Mouse (Mus musculus) midbrain, embryonic 16.5 days (tissue): ENCODE data around the gene Actrt2. TPM values are rescaled to one million over a fixed set of nuclear protein-coding genes. Genes with fewer than 3 reads are reported as not detected.
A peak's percentile ranks its signal among the peaks of the same experiment; 100 is the strongest.

Experiments
- ATAC-seq: fragments of 200-750 bp; cut with Nextera tagmentation; 2 replicates; pipeline ENCODE4 v1.8.0; 2017; ENCODE audit warnings: moderate TSS enrichment
- H3K27ac ChIP-seq: fragments of 300-500 bp; sonication (generic); 2 replicates; pipeline ENCODE4 v1.5.1; 2014; ENCODE audit warnings: mild to moderate bottlenecking, low read length, mixed read lengths
- H3K27me3 ChIP-seq: fragments of 300-500 bp; sonication (generic); 2 replicates; pipeline ENCODE4 v1.6.1; 2014; ENCODE audit warnings: low read depth, low read length, mixed read lengths; ENCODE audit not compliant: control insufficient read depth, insufficient read depth
- H3K36me3 ChIP-seq: fragments of 300-500 bp; sonication (generic); 2 replicates; pipeline ENCODE4 v1.6.1; 2014; ENCODE audit warnings: mild to moderate bottlenecking, low read length, moderate library complexity, mixed read lengths; ENCODE audit not compliant: control insufficient read depth, insufficient read depth
- H3K4me1 ChIP-seq: fragments of 300-500 bp; sonication (generic); 2 replicates; pipeline ENCODE4 v1.6.1; 2014; ENCODE audit warnings: mild to moderate bottlenecking, low read length, mixed read lengths; ENCODE audit not compliant: control insufficient read depth, insufficient read depth
- H3K4me2 ChIP-seq: fragments of 300-500 bp; sonication (generic); 2 replicates; pipeline ENCODE4 v1.6.1; 2014; ENCODE audit warnings: mild to moderate bottlenecking, low read length, mixed read lengths
- H3K4me3 ChIP-seq: fragments of 300-500 bp; sonication (generic); 2 replicates; pipeline ENCODE4 v1.5.1; 2014; ENCODE audit warnings: low read depth, mild to moderate bottlenecking, low read length, moderate library complexity, mixed read lengths
- H3K9ac ChIP-seq: fragments of 300-500 bp; sonication (generic); 2 replicates; pipeline ENCODE4 v1.6.1; 2014; ENCODE audit warnings: low read depth, low read length, mixed read lengths
- H3K9me3 ChIP-seq: fragments of 300-500 bp; sonication (generic); replicated peaks from 2 replicates; pipeline ENCODE4 v1.6.1; 2014; ENCODE audit warnings: mild to moderate bottlenecking, low read length, mixed read lengths; ENCODE audit not compliant: control insufficient read depth, poor library complexity, severe bottlenecking
- WGBS: fragments of 180-500 bp; shearing (Covaris S2); extraction: QIAGEN DNeasy Blood & Tissue Kit; methylation state at CpG from one replicate; pipeline ENCODE4 v1.1.7; 2014; 5-methylcytosine and 5-hydroxymethylcytosine counted together
- polyA plus RNA-seq: library from polyadenylated mRNA; unstranded; fragments of >200 nt; fragmentation: Nextera tagmentation; extraction: Ambion mirVana; gene quantifications from 2 replicates; pipeline ENCODE4 v1.2.1, GENCODE M21; 2015

The Actrt2 gene
- polyA plus RNA-seq, 1 experiment from 2014 or later = not detected

GRCm38 (mm10) chr4:154630763-154631162, 36.9 kb downstream of the Actrt2 start:
- Histone ChIP-seq H3K36me3 (no peaks in the 10 kb centered on the region), H3K9ac (no peak overlapping the region), H3K4me3 (no peak overlapping the region), H3K4me2 (no peak overlapping the region), H3K9me3 (no peaks in the 10 kb centered on the region), H3K27ac (no peak overlapping the region), H3K4me1 (peaks cover 20% of the 10 kb centered on the region), H3K27me3 (peaks cover 48% of the 10 kb centered on the region)
- ATAC-seq = no peak
- 68% methylated on average over 3 of the region's 3 CpGs for WGBS

DNA sequence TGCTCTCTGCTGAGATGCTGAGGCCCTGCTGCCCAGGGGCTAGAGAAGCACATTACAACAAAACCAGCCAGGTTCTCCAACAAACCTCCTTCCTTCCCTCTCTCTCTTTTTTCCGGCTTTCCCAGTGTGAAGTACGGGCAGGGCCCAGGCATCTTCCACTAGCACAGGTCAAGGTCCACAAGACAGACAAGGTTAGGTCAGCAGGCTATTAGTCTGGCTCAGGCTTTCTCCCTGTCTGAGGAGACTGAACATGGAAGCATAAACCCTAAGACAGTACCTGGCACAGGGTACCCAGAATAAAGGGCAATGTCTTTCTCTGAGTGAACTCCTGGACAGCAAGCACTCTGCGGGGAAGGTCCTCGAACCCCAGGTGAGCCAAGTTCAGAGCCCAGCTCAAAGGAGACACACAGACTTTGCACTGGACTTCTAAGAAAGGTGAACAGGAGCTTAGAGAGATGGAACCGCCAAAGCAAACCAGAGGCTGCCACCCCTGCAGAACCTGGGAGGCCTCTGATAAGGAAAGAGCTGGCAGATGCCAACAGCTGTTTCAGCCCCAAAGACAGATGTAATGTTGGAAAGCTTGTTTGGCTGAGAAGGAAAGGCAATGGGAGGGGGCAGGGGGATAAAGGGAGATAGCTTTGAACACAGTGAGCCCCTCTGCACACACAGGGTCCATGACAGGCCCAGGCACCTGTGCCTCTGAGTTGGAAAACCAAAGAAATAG, 40.1 kb downstream of the Actrt2 start:
- H3K9ac ChIP-seq = no peak overlapping the region

DNA sequence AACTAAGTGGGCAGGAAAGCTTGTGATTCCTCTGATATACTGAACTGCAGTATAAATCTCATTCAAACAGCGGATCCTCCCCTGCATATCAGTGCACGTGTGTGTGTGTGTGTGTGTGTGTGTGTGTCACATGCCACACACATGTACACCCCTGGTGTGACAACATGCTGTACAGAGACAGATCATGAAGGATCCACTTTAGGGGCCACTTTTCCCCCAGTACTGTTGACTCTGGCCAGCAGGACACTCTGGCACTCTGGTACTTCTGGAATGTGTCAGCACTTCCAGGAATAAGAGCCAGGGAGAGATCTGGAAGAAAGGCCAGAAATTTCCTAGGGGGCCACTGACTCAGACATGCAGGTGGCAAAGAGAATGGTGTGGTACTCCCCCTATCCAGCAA, 41.4 kb downstream of the Actrt2 start:
- H3K4me1 ChIP-seq = peaks cover 20% of the 10 kb centered on the region
- ATAC-seq = no peak
- H3K4me2 ChIP-seq = no peak overlapping the region
- H3K27me3 ChIP-seq = peaks cover 22% of the 10 kb centered on the region
- WGBS = 88% methylated on average over 2 of the region's 2 CpGs
- H3K9me3 ChIP-seq = no peaks in the 10 kb centered on the region
- no peak overlapping the region for H3K27ac ChIP-seq
- no peak overlapping the region for H3K9ac ChIP-seq
- no peaks in the 10 kb centered on the region for H3K36me3 ChIP-seq
- H3K4me3 ChIP-seq = no peak overlapping the region

More for the DNA sequence above, 40.1 kb downstream of the Actrt2 start:
- 80% methylated on average over 5 of the region's 5 CpGs for WGBS
- Histone ChIP-seq H3K36me3 (no peaks in the 10 kb centered on the region), H3K9me3 (no peaks in the 10 kb centered on the region), H3K27ac (no peak overlapping the region), H3K4me2 (no peak overlapping the region), H3K4me1 (peaks cover 17% of the 10 kb centered on the region), H3K4me3 (no peak overlapping the region), H3K27me3 (peaks cover 25% of the 10 kb centered on the region)
- ATAC-seq = no peak

GRCm38 (mm10) chr4:154625710-154626109, 42.0 kb downstream of the Actrt2 start:
- no peak for ATAC-seq
- H3K27ac ChIP-seq = no peak overlapping the region; the same call in 1 of the 2 replicates
- H3K27me3 ChIP-seq = peaks cover 18% of the 10 kb centered on the region
- H3K36me3 ChIP-seq = no peaks in the 10 kb centered on the region
- H3K9me3 ChIP-seq = no peaks in the 10 kb centered on the region
- 54% methylated on average over 14 of the region's 14 CpGs for WGBS
- H3K4me2 ChIP-seq = no peak overlapping the region
- no peak overlapping the region for H3K4me3 ChIP-seq
- H3K4me1 ChIP-seq = peaks cover 20% of the 10 kb centered on the region
- H3K9ac ChIP-seq = 0 out of 2 replicates have a peak overlapping the region, but pooled peaks have one; percentile 30

GRCm38 (mm10) chr4:154623241-154623640, 44.4 kb downstream of the Actrt2 start:
- WGBS = 73% methylated on average over 3 of the region's 3 CpGs

GRCm38 (mm10) chr4:154622521-154622920, 45.1 kb downstream of the Actrt2 start:
- H3K36me3 ChIP-seq = no peaks in the 10 kb centered on the region
- H3K27me3 ChIP-seq = peaks cover 3% of the 10 kb centered on the region
- no peaks in the 10 kb centered on the region for H3K9me3 ChIP-seq
- no peak overlapping the region for H3K4me3 ChIP-seq
- no peak overlapping the region for H3K27ac ChIP-seq
- WGBS = 94% methylated on average over 4 of the region's 4 CpGs
- no peak overlapping the region for H3K9ac ChIP-seq
- no peak overlapping the region for H3K4me2 ChIP-seq
- peaks cover 18% of the 10 kb centered on the region for H3K4me1 ChIP-seq
- ATAC-seq = no peak

More at GRCm38 (mm10) chr4:154623241-154623640, 44.4 kb downstream of the Actrt2 start:
- Histone ChIP-seq H3K27me3 (peaks cover 3% of the 10 kb centered on the region), H3K9ac (no peak overlapping the region), H3K27ac (no peak overlapping the region), H3K4me2 (no peak overlapping the region), H3K4me3 (no peak overlapping the region), H3K4me1 (peaks cover 18% of the 10 kb centered on the region), H3K9me3 (no peaks in the 10 kb centered on the region), H3K36me3 (no peaks in the 10 kb centered on the region)
- no peak for ATAC-seq

Other genes with a start within 250 kb of the Actrt2 start
- 11.8 and 13.1 TPM in 2 replicates for gene Prdm16, start 31.0 kb downstream of the Actrt2 start, polyA plus RNA-seq
- gene Ttc34, start 169.6 kb upstream of the Actrt2 start, polyA plus RNA-seq = 1.5 and 2.9 TPM in 2 replicates
- 0.31 and 0.98 TPM in 2 replicates for gene Mmel1, start 201.7 kb upstream of the Actrt2 start, polyA plus RNA-seq
- 59.3 and 64.5 TPM in 2 replicates for gene Fam213b, start 231.3 kb upstream of the Actrt2 start, polyA plus RNA-seq